Comparison of ENCODE assay signal across 8 mouse cellular contexts in the genomic region with DNA sequence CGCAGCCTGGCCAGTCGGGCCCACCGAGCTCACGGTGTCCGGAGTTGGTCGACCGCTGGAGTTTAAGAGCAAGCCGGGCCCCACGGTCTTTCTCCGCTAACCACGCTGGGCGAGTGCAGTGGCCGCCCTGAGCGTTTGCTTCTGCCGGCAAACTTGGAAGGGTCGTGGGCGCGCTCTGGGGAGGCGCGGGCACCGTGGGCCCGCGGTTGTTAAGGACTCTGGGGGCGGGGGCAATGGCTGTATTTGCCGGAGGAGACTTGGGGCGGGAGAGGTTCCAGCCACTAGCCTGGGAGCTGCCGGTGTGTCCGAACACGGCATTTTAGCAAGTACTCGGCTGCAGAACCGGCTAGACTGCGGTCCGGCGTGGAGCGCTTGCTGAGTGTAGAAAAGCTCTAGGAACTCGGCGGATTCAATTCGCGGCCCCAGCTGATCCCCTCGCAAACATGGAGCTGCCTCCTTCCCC. TPM values are rescaled to one million over a fixed set of nuclear protein-coding genes. Genes with fewer than 3 reads are reported as not detected.
DNase-seq lines count a peak whose midpoint lies in the region; ATAC-seq and TF ChIP-seq lines count a peak whose summit lies in the region.

No protein-coding gene starts in this region.

- WGBS in kidney, postnatal 0 days = under 1% methylated on average over 40 of the region's 40 CpGs
- WGBS in embryonic facial prominence, embryonic 11.5 days = under 1% methylated on average over 40 of the region's 40 CpGs
- under 1% methylated on average over 40 of the region's 40 CpGs for WGBS in intestine, embryonic 15.5 days
- under 1% methylated on average over 40 of the region's 40 CpGs for whole genome bisulfite sequencing in midbrain, postnatal 0 days

- no peaks in the 10 kb centered on the region for H3K9me3 ChIP-seq in kidney, postnatal 0 days (replicated peaks; ENCODE audit: low read length)
- H3K9me3 ChIP-seq in embryonic facial prominence, embryonic 11.5 days (replicated peaks; ENCODE audit: control insufficient read depth, low read length) = no peaks in the 10 kb centered on the region
- no peaks in the 10 kb centered on the region for H3K9me3 ChIP-seq in intestine, embryonic 15.5 days
- no peaks in the 10 kb centered on the region for H3K9me3 ChIP-seq in midbrain, postnatal 0 days (ENCODE audit: low read length)

- peak overlapping the region; percentile 87 for H3K4me2 ChIP-seq in kidney, postnatal 0 days (ENCODE audit: low read length)
- H3K4me2 ChIP-seq in embryonic facial prominence, embryonic 11.5 days (ENCODE audit: low read depth, low read length) = peak overlapping the region; percentile 81
- peak overlapping the region; percentile 82 for H3K4me2 ChIP-seq in intestine, embryonic 15.5 days (replicated peaks)
- H3K4me2 ChIP-seq in midbrain, postnatal 0 days (ENCODE audit: low read depth, low read length, poor library complexity, severe bottlenecking) = peak overlapping the region; percentile 86

- H3K4me3 ChIP-seq in kidney, postnatal 0 days (replicated peaks; ENCODE audit: low read depth, low read length) = peak overlapping the region; percentile 87
- peak overlapping the region; percentile 77 for H3K4me3 ChIP-seq in embryonic facial prominence, embryonic 11.5 days (ENCODE audit: low read depth, low read length)
- H3K4me3 ChIP-seq in intestine, embryonic 15.5 days (replicated peaks) = peak overlapping the region; percentile 85
- H3K4me3 ChIP-seq in midbrain, postnatal 0 days (ENCODE audit: low read depth, low read length) = peak overlapping the region; percentile 81

- H3K36me3 ChIP-seq in kidney, postnatal 0 days (ENCODE audit: insufficient read depth, low read length) = no peaks in the 10 kb centered on the region
- no peaks in the 10 kb centered on the region for H3K36me3 ChIP-seq in embryonic facial prominence, embryonic 11.5 days (replicated peaks; ENCODE audit: control insufficient read depth, insufficient read depth, low read depth, low read length)
- H3K36me3 ChIP-seq in intestine, embryonic 15.5 days = no peaks in the 10 kb centered on the region
- no peaks in the 10 kb centered on the region for H3K36me3 ChIP-seq in midbrain, postnatal 0 days (ENCODE audit: insufficient read depth, low read length)

- TF ChIP-seq CTCF in kidney, postnatal 0 days (IDR thresholded peaks at IDR 0.05; ENCODE audit: low read depth) = no peak
- no peak for TF ChIP-seq CTCF in midbrain, postnatal 0 days (IDR thresholded peaks at IDR 0.05)

- H3K9ac ChIP-seq in kidney, postnatal 0 days (ENCODE audit: low read depth, low read length) = peak overlapping the region; percentile 68
- peak overlapping the region; percentile 73 for H3K9ac ChIP-seq in embryonic facial prominence, embryonic 11.5 days (replicated peaks; ENCODE audit: low read length)
- peak overlapping the region; percentile 71 for H3K9ac ChIP-seq in intestine, embryonic 15.5 days
- peak overlapping the region; percentile 55 for H3K9ac ChIP-seq in midbrain, postnatal 0 days (replicated peaks; ENCODE audit: low read length, poor library complexity, severe bottlenecking)

- peaks cover 5% of the 10 kb centered on the region for H3K4me1 ChIP-seq in kidney, postnatal 0 days (replicated peaks; ENCODE audit: insufficient read depth, low read length)
- no peaks in the 10 kb centered on the region for H3K4me1 ChIP-seq in embryonic facial prominence, embryonic 11.5 days (ENCODE audit: control insufficient read depth, insufficient read depth, low read length)
- H3K4me1 ChIP-seq in intestine, embryonic 15.5 days (replicated peaks) = peaks cover 5% of the 10 kb centered on the region; the same call in 1 of the 2 replicates
- peaks cover 15% of the 10 kb centered on the region; the same call in 1 of the 2 replicates for H3K4me1 ChIP-seq in midbrain, postnatal 0 days (ENCODE audit: insufficient read depth, low read length)

- no peak for DNase-seq in kidney, postnatal 0 days (ENCODE audit: low spot score)
- no peak for DNase-seq in kidney, postnatal 4 days
- DNase-seq in embryonic facial prominence, embryonic 11.5 days (ENCODE audit: low spot score) = no peak
- no peak for DNase-seq in midbrain, postnatal 0 days (ENCODE audit: low spot score)
- DNase-seq in layer of hippocampus, postnatal 25 days (ENCODE audit: extremely low spot score in 1 of 2, low spot score in 1 of 2) = no peak
- no peak for DNase-seq in layer of hippocampus, postnatal 10 days (ENCODE audit: low spot score in 2 of 2)
- DNase-seq in cerebellum, adult 18-20 months = no peak

- peak overlapping the region; percentile 98 for H3K27ac ChIP-seq in kidney, postnatal 0 days
- peak overlapping the region; percentile 96 for H3K27ac ChIP-seq in embryonic facial prominence, embryonic 11.5 days (replicated peaks; ENCODE audit: low read depth, low read length)
- H3K27ac ChIP-seq in intestine, embryonic 15.5 days = peak overlapping the region; percentile 100
- peak overlapping the region; percentile 70 for H3K27ac ChIP-seq in midbrain, postnatal 0 days (ENCODE audit: low read depth, low read length)

- no peak for ATAC-seq in kidney, postnatal 0 days (replicated peaks; ENCODE audit: low FRiP score, low read depth)
- no peak for ATAC-seq in embryonic facial prominence, embryonic 11.5 days (replicated peaks; ENCODE audit: insufficient number of reproducible peaks, low FRiP score, low TSS enrichment, low read depth)
- ATAC-seq in intestine, embryonic 15.5 days = no peak
- ATAC-seq in midbrain, postnatal 0 days (ENCODE audit: low FRiP score) = no peak

- no peaks in the 10 kb centered on the region for H3K27me3 ChIP-seq in kidney, postnatal 0 days (ENCODE audit: insufficient read depth, low read length)
- no peaks in the 10 kb centered on the region for H3K27me3 ChIP-seq in embryonic facial prominence, embryonic 11.5 days (ENCODE audit: control insufficient read depth, insufficient read depth, low read length)
- H3K27me3 ChIP-seq in intestine, embryonic 15.5 days (replicated peaks) = no peaks in the 10 kb centered on the region
- no peaks in the 10 kb centered on the region for H3K27me3 ChIP-seq in midbrain, postnatal 0 days (ENCODE audit: insufficient read depth, low read length)

RNA-seq across cellular contexts. Expression of gene Sin3a, which starts 0.7 kb away (rescaled TPM):
- 18.3 and 21.3 TPM in 2 replicates for polyA plus RNA-seq in kidney, postnatal 0 days (2015; fragmentation: Nextera tagmentation; extraction: Ambion mirVana)
- 58.3 and 59.3 TPM in 2 replicates for polyA plus RNA-seq in embryonic facial prominence, embryonic 11.5 days (2014; fragmentation: Nextera tagmentation; extraction: Ambion mirVana)
- 26.0 and 26.4 TPM in 2 replicates for polyA plus RNA-seq in intestine, embryonic 15.5 days (2015; fragmentation: Nextera tagmentation; extraction: Ambion mirVana)
- total RNA-seq in midbrain, postnatal 0 days (2014; rRNA removed) = 46.7 and 85.7 TPM in 2 replicates
- polyA plus RNA-seq in midbrain, postnatal 0 days (2015; fragmentation: Nextera tagmentation; extraction: Ambion mirVana) = 13.4 and 14.6 TPM in 2 replicates
- total RNA-seq in layer of hippocampus, postnatal 25 days (2021) = 10 to 100 TPM; 32.5 to 38.8 TPM
- total RNA-seq in layer of hippocampus, postnatal 10 days (2021) = 10 to 100 TPM; 36.2 to 36.4 TPM

RNA-seq across cellular contexts. Expression of gene Man2c1, which starts 57.9 kb away (rescaled TPM):
- polyA plus RNA-seq in kidney, postnatal 0 days (2015; fragmentation: Nextera tagmentation; extraction: Ambion mirVana) = 47.7 and 53.9 TPM in 2 replicates
- polyA plus RNA-seq in embryonic facial prominence, embryonic 11.5 days (2014; fragmentation: Nextera tagmentation; extraction: Ambion mirVana) = 14.4 and 15.4 TPM in 2 replicates
- 50.6 and 55.6 TPM in 2 replicates for polyA plus RNA-seq in intestine, embryonic 15.5 days (2015; fragmentation: Nextera tagmentation; extraction: Ambion mirVana)
- 161 and 186 TPM in 2 replicates for total RNA-seq in midbrain, postnatal 0 days (2014; rRNA removed)
- 69.9 and 79.3 TPM in 2 replicates for polyA plus RNA-seq in midbrain, postnatal 0 days (2015; fragmentation: Nextera tagmentation; extraction: Ambion mirVana)
- 100 to 1,000 TPM; 109 to 160 TPM for total RNA-seq in layer of hippocampus, postnatal 25 days (2021)
- total RNA-seq in layer of hippocampus, postnatal 10 days (2021) = 100 to 1,000 TPM; 138 to 140 TPM
